Mouse (Mus musculus): ENCODE data around the gene Thtpa. TPM values are rescaled to one million over a fixed set of nuclear protein-coding genes. Genes with fewer than 3 reads are reported as not detected.

The Thtpa gene
- total RNA-seq, 2 experiments from 2014 or later: 12.8 to 13.9 TPM

GRCm38 (mm10) chr14:55146324-55146723, 51.7 kb downstream of the Thtpa start:
- DNase-seq: no peak

- peak; percentile 69 for DNase-seq
Observed at GRCm38 (mm10) chr14:55146829-55147401, 52.3 kb downstream of the Thtpa start.

GRCm38 (mm10) chr14:55148363-55148915, 53.9 kb downstream of the Thtpa start:
- DNase-seq: peak; percentile 72

Other genes with a start within 250 kb of the Thtpa start
- gene Homez, start 223.8 kb upstream of the Thtpa start, total RNA-seq (2021): 1 to 10 TPM; 6.8 to 8.4 TPM
- gene Ppp1r3e, start 217.2 kb upstream of the Thtpa start, total RNA-seq (2021): 1 to 10 TPM; 4.2 to 6.8 TPM
- gene Bcl2l2, start 211.4 kb upstream of the Thtpa start, total RNA-seq (2021): 10 to 100 TPM; 28.2 to 29.3 TPM
- 1 to 10 TPM in 1 of 2 experiments, under 1 TPM in 1; 0.94 to 5.0 TPM for gene Gm20521, start 211.3 kb upstream of the Thtpa start, total RNA-seq (2021)
- gene Pabpn1, start 202.3 kb upstream of the Thtpa start, total RNA-seq (2021): 10 to 100 TPM; 80.2 to 99.9 TPM
- gene Slc22a17, start 181.7 kb upstream of the Thtpa start, total RNA-seq (2021): 10 to 100 TPM; 11.8 to 13.9 TPM
- 10 to 100 TPM; 12.6 to 16.0 TPM for gene Efs, start 168.7 kb upstream of the Thtpa start, total RNA-seq (2021)
- not detected for gene Il25, start 162.1 kb upstream of the Thtpa start, total RNA-seq (2021)
- 1 to 10 TPM; 1.6 to 3.3 TPM for gene Cmtm5, start 158.5 kb upstream of the Thtpa start, total RNA-seq (2021)
- gene Myh6, start 127.9 kb upstream of the Thtpa start, total RNA-seq (2021): 100 to 1,000 TPM in 1 of 2 experiments, 10 to 100 TPM in 1; 90.4 to 107 TPM
- gene Gm17428, start 117.9 kb upstream of the Thtpa start, total RNA-seq (2021): not detected
- gene Myh7, start 100.2 kb upstream of the Thtpa start, total RNA-seq (2021): 100 to 1,000 TPM; 393 to 495 TPM
- 10 to 100 TPM; 22.4 to 24.1 TPM for gene Ngdn, start 79.3 kb upstream of the Thtpa start, total RNA-seq (2021)
- 1 to 10 TPM; 1.8 to 3.0 TPM for gene Zfhx2, start 2.5 kb upstream of the Thtpa start, total RNA-seq (2021)
- gene Ap1g2, start 11.8 kb downstream of the Thtpa start, total RNA-seq (2021): 1 to 10 TPM; 4.6 to 5.0 TPM
- gene Jph4, start 22.2 kb downstream of the Thtpa start, total RNA-seq (2021): 1 to 10 TPM; 1.5 to 1.6 TPM
- not detected for gene Dhrs2, start 127.2 kb downstream of the Thtpa start, total RNA-seq (2021)